Mouse (Mus musculus) gastrocnemius, adult 18-20 months (tissue): ENCODE data around the gene Ncoa5. TPM values are rescaled to one million over a fixed set of nuclear protein-coding genes. Genes with fewer than 3 reads are reported as not detected.

Experiments used
- DNase-seq: peaks from one replicate; pipeline ENCODE4 v3.0.0; 2021; ENCODE audit warnings: low spot score
- long read RNA-seq, 2 experiments: library from polyadenylated mRNA; stranded (forward); transcript quantifications; one replicate each; pipeline ENCODE4 v2.0.0; 2021
- total RNA-seq, 2 experiments: library from RNA; stranded (reverse); gene quantifications; 2 replicates each; pipeline ENCODE4 v1.2.3; 2021

Ncoa5 gene
- total RNA-seq: 10 to 100 TPM; 11.1 to 11.7 TPM
- long read RNA-seq, experiment 1, partial matches to known transcripts: 1 of 3 reads
- long read RNA-seq, experiment 1, other reads (novel, unspliced or antisense): 0 of 3 reads
- long read RNA-seq, experiment 2, transcript Ncoa5-201 (8 exons, 3,179 nt): major isoform, 5 of 7 reads
- long read RNA-seq, experiment 2, partial matches to known transcripts: 1 of 7 reads
- long read RNA-seq, experiment 2, other reads (novel, unspliced or antisense): 1 of 7 reads

DNA sequence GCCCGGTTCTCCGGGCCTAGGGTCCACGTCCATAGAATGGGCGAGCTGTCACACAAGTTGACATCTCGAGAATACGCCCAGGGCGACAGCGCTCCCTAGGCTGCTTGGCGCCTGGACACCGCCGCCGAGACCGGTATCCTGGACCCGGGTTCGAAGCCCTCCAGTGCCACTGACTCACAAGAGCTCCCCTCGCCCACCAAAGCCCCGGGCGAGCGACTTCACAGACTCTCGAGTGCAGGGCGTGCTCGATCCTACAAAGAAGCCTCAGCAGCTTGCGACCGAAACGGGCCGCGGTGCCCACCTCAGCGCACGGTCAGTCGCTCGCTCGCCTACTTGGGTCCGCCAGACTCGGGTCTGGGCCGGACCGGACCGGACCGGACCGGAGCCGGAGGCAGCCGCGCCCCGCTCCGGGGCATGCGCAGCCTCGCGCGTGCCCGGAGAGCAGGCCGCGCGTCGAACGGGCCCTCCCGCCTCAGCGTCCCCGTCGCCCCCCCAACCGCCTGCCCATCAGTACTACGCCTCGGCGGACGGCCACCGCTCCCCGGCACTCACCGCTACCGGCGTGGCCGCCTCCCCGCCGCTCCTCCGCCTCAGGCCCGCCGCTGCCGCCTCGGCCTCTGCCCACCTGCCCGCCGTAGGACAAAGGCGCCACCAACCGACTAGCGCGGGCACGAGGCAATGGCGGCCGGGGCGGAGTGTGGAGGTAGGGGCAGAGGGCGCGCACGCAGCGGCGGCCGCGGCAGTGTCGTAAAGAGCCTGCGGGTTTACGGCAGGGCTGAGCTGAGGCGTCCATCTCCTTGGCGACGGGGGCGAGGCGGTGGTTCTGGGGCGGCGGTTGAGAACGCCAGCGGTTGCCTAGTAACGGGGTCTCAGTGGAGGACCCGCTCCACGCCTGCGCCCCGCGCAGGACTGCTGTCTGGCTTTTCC lies at the start of gene Ncoa5:
Ncoa5 (minus strand) TSS at position 737 of the 927 bp plus-strand sequence.
- DNase-seq: peak; percentile 98

DNA sequence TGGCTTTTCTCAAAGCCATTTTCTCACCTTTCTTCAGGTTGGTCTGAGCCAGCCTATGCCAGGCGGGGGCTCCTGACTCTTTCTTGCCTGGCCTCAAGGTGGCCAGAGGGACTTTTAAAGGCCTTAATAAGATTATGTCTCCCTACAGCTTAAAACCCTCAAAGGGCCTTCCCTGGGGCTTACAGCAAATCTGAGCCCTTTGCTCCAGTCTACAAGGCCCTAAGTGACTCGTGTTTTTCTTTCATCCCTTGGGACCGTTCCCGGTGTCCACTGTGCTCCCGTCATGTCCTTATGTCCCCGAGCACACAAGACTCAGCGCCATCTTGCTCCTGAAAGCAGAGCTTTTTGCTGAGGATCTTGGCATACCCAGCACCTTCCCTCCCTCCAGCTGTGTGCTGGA lies 46.6 kb upstream of the Ncoa5 start:
- no peak for DNase-seq

DNA sequence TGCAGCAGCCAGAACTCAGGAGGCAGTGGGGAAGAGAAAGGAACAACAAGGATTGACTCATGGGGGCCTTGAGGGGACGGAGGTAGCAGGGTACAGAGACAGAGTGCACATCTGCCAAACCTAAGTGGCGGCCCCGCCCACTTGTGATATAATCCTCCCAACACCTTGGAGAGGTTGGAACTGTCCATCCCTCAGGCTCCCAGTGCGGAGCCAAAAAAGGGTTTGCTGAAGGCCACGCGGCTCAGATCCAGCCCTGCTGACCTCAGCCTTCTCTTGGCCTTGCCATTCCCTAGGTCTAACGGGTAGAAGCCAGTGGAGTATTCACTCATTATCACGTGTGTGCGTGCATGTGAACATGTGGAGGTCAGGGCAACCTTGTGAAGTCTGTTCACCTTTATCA lies 46.0 kb upstream of the Ncoa5 start:
- no peak for DNase-seq

DNA sequence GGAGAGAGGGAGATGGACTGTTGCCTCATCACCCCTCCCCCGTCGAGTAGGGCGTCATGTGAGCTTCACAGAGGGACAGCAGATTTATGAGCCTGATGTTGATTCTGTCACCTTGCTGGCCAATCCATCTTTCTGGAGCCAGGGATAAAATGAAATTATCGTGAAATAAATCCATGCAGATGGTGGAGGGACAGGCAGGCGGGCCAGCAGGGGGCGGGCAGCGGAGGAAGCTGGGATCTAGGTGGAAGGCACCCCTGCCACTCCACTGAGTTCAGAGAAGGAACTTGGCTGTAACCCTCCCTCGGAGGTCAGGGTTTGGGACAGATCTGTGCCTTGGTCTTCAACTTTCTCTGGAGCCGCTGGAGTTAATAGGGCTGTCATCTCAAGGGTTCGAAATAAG lies 43.9 kb upstream of the Ncoa5 start:
- no peak for DNase-seq

DNA sequence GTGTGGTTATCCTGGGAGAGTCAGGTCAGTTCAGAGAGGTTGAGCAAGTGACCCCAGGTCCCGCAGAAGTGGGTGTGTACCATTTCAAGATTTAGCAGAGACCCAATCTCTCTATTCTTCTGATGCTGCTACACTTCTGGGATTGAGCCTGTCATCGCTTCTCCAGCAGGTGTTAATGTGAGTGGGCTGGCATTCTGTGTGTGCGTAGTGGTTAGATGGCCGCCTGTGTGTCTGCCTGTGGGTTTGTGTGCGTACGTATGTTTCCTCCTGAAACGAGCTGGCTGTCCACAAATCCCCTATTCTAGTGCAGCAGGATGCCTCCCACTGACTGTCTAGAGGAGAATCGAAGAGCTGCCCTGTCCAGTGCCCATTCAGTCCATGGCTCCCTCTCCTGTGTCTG lies 43.4 kb upstream of the Ncoa5 start:
- DNase-seq: no peak

DNA sequence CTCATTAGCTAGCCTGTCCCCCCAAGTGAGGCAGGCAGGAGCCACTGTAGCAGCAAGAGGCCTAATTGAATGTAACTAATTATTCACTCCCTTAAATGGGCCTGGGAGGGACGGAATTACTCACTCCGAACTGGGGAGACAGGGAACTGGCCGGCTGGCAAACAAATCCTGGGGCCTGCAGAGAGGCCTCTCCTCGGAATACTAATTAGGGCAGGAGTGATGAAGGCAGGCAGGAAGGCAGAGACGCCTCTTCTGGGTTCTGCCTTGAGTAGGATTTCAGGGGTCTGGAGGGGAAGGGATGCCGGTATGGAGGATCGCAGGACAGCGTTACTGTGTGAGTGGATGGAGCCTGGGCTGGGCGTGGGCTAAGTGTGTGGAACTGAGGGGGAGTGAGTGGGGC lies 42.4 kb upstream of the Ncoa5 start:
- no peak for DNase-seq

DNA sequence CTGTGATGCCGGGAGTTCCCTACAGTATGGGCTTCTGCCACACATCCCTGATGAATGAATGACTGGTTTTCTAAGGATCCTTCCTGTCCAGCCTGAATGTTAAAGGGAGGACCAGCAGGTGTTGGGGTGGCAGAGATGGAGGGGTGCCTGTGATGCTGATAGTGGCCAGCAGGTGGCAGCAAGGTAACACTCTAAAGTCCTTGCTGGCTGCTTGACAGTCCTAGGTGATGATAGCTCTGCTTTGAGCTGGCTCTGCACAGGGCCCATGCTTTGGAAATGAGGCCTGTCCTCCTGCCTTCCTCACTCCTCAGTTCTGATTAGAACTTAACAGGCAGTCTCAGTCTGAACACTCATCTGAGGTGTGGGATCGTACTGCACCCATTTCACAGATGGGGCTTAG lies 40.3 kb upstream of the Ncoa5 start:
- DNase-seq: peak; percentile 78

DNA sequence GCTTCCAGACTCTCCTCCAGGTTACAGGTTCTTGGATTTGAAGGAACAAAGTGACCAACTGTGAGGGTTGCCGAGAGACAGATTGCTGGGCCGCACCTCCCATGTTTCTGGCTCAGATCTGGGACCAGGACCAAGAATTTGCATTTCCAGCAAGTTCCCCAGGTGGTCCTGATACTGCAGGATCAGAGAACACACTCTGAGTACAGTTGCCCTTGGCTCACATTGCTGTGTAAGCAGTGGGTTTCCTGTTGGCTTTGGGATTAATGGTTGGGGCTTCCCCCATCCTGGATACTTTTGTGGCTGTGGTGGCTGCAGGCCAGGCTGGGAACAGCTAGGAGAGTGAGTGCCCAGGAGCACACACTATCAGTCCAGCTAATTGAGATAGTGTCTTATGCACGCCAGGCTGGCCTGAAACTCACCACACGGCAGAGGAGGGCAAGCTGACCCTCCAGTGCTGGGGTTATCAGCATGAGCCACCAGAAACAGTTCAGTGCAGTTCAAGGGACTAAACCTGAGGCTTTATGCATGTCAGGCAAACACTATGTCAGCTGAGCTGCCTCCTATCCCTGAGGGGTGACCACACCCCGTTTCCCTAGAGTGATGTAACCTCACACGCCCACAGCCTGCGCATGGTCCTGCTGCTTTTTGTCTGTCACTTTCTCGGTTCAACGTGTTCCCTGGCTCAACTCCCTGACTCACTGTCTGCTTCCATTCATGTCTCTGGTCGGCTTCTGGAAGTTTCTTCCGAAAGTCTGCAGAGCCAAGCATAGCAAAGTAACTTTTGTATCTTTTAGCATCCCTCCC lies 39.6 kb upstream of the Ncoa5 start:
- DNase-seq: peak; percentile 40

DNA sequence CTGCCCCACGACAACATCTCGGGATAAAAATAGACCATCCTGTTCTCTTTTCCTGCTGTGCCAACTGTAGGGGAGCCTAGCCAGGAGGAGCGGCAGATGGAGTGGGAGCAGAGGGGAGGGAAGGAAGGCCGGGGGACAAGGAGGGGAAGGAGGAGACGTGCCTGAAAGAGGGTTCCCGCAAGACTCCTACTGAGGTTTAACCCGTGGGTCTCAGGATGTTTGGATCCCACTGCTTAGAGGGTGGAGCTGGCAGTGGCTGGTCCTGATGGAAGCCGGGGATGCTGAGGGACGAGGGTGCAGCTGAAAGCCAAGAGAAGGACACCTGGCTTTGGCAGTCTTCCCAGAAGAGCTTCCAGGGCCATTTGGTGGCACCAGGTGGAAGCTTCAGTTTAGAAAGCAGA lies 38.7 kb upstream of the Ncoa5 start:
- no peak for DNase-seq

DNA sequence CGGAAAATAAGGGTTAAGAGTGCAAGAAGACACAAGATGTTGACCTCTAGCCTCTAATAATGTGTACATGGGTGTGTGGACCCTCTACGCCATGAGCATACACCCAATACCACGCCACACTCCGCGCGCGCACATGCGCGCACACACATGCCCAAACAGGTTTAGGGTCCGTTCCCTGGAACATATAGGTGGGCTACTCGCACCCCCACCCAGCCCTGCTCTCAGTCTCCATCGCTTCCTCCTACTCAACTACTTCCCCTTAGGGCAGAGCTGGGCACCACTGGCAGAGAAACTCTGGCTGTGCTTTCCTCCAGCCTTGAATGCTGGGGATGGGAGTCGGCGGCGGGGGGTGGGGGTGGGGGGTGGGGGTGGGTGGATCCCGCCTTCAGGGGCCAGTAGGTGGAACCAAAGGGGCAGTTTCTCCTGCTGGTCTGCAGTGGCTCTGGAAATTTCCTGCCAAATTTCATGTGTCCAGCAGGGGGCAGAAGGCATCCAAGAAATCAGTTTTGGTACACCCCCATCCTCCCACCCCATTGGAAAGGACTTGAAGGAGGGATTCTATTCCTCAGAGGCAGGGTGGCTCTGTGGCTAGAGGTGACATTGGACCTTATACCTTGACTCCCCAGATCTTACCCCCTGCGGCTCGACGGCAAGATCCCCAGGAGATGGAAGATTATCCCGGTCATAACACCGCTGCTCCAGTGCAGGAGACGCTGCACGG lies 35.6 kb upstream of the Ncoa5 start:
- DNase-seq: peak; percentile 60

DNA sequence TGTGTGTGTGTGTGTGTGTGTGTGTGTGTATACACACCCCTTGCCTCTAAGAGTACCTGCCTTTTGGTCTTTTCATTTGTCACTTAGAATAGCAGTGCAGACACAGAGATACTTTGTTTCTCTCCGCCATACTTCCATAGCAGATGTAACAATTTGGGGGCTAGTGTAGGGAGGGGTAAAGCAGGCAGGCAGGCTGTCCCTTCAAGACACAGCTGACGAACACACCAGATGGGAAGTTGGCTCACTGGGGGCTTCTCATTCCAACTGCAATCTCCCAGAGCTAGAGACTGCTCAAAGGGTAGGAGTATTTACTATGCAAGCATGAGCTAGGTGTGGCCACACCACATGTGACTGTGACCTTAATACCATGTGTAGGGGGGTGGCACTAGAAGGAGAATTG lies 34.1 kb upstream of the Ncoa5 start:
- no peak for DNase-seq

DNA sequence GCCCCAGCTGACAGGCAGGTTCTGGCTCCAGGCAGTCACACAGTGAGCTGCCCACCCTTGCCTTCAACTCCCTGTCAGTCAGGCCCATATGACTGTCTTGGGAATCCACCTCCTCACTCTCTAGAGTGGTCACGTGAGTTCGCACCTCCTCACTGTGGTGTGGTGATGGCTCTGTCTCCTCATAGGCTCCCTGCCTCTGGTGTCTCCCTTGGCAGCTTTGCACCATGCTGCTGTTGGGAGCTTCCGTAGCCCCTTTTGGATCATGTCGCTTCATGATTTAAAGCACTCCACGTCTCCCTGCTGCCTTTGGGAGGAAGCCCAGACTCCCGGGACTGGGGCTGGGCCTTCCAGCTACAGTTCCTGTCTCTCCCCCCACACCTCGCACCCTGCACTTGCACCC lies 29.8 kb upstream of the Ncoa5 start:
- DNase-seq: no peak

DNA sequence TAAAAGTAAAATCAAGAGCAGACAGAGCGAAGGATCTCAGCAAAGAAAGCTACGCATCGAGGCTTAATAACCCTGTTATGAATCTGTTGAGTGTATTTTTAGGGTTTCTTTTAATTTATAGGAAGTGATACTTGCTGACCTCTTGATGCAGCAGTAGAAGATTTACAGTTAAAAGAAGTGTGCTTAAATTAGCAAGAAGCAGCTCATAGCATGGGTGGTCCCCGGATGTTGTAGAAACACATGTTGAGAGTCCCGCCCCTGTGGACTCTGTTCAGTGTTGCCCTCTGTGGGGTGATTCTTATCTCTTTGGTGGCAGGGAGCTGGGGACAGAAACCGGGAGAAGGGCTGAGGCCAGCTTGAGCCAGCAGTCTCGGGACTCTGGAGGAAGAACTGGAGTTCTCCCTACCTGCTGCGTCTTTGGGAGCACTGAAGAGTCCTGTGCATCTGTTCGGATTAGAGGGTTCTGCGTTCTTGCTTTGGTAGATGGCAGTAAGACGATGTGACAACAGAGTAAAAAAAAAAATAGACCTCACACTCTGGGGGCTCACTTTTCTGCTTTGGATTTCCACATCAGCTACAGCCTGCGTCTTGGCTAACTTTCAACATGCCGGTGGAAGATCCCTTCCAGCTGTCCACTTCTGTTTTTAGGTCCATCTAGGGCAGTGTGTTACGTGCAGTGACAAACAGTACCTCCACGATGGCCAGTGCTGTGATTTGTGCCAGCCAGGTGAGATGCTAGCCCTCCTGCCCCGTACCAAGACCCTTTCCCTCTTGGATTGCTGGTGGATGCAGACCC lies 27.2 kb upstream of the Ncoa5 start:
- no peak for DNase-seq

DNA sequence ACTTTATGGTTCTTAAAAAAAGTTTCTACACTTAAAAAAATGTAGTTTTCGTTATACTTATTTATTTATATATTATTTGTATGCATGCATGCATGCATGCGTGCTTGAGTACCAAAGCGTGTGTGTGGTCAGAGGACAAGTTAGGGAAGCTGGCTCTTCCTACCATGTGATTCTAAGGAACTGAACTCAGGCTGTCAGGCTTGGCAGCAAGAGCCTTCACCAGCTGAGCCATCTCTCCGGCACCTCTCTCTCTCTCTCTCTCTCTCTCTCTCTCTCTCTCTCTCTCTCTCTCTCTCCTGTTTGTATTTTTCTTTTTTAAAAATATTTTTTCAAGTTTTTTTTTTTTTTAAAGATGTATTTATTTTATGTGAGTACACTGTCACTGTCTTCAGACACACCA lies 25.3 kb upstream of the Ncoa5 start:
- no peak for DNase-seq

DNA sequence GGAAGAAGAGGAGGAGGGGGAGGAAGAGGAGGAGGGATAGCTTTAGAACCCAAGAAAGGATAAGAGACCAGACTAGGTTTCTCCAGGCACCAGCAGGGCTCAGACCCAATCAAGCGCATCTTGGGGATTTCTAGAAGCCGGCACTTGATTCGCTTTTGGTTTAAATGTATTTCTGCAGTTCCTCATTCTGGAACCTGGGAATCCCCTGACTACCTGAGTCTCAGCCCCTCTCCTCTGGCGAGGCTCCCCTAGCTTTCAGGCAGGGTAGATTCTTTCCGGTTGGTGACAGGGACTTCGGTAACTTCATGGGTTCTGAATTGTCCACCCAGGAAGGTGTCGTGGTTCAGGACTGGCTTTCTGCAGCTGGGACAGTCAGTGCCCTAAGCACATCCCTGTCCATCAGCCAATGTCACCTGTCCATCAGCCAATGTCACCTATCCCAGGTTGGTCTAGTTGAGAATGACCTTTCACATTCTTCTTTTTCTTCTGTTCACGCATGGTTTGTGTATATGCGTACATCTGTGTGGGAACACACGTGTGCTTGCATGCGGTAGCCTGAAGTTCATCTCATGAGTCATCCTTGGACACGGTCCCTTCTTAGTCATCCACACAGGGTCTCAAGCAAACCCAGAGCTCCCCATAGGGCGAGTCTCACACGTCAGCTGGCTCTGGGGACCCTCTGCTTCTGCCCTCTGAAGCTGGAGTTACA lies 21.9 kb upstream of the Ncoa5 start:
- DNase-seq: no peak

DNA sequence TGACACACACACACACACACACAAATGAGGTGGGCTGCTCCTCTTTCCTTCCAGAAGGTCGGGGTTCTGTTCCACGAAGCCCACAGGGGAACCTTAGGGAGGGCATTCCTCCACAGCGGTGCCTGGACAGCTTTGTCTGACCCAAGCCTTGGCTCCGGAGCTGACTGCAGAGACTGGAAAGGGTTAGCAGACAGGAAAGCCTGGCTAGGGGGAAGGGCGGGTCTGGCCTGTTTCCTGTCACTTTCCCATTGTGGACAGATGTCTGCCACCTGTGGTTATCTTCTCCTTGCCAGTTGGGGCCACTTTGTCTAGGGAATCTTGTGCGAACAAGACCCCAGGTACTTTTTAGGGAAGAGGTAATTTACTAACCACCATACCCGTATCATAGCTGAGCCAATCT lies 21.2 kb upstream of the Ncoa5 start:
- DNase-seq: no peak

DNA sequence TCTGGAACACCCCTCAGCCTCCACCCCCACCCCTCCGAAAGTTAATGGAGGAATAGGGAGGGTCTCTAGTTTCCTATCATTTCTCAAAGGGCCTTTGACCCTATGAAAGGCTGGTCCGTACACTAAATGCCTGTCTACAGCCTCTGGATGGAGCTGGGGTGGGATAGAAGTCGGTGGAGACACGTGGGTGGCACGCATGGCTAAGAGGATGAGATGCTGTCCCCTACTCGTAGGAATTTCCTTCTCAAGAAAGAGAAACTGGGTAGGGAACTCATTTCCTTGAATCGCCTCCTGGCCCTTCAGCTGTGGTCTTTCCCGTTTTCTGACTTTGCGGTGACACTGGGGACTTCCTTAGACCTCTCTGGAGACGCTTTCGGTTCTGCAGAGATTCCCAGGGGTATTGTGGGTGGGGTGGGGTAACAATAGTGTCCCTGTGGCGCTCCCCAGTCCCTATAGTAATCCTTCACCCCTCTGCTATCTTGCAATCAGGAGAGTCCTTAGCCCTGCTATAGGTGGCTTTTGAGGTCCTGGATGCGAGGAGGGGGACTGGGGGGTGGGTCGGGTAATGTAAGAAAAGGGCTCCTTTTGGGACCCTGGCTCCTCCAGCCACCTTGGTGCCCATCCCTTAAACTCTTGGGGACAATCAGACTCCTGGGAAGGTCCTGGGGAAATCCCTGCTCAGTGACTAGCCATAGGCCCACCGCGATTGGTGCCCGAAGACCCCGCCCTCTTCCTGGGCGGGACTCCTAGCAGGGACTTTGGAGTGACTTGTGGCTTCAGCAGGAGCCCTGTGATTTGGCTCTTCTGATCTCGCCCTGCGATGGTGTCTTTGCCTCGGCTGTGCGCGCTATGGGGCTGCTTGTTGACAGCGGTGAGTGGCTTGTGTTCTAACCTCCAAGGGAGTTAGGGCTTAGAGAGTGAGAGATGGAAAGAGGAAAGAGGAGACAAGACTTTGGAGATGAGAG lies 20.5 kb upstream of the Ncoa5 start, which contains the start of gene Cd40:
Cd40 (plus strand) TSS at position 740 of the 965 bp plus-strand sequence.
- DNase-seq: peak; percentile 60

DNA sequence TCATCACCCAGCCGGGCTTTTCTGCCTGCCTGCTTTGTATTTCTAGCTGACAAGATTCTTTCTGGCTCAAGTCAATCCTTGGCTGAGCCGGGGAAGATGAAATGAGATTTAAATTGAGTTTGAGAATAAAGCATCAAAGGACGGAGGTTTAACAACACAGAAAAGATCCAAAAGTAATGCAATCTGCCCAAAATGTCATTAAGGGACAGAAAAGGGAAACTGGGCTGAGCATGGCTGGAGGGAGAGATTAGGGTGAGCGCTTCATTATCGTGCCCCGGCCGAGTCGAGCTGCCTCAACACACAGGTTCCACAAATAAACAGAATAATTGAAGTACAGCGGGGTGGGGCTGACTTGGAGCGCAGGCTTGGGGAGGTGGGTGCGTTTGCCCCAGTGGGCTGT lies 16.9 kb upstream of the Ncoa5 start:
- no peak for DNase-seq
